Mouse (Mus musculus) hindbrain, embryonic 11.5 days (tissue): ENCODE results near the gene Mdga1. TPM values are rescaled to one million over a fixed set of nuclear protein-coding genes. Genes with fewer than 3 reads are reported as not detected.
A peak's percentile ranks its signal among the peaks of the same experiment; 100 is the strongest.

Experiments used
- ATAC-seq: fragments of 200-750 bp; cut with Nextera tagmentation; 2 replicates; pipeline ENCODE4 v1.8.0; 2017; ENCODE audit warnings: mild to moderate bottlenecking, moderate TSS enrichment, moderate library complexity; ENCODE audit not compliant: low FRiP score
- DNase-seq: peaks from one replicate; pipeline ENCODE4 v3.0.0-alpha.2; 2015; ENCODE audit warnings: low spot score
- H3K27ac ChIP-seq: fragments of 300-500 bp; sonication (generic); 2 replicates; pipeline ENCODE4 v1.5.1; 2014; ENCODE audit warnings: mild to moderate bottlenecking, low read depth, low read length
- H3K27me3 ChIP-seq: fragments of 300-500 bp; sonication (generic); 2 replicates; pipeline ENCODE4 v1.6.1; 2014; ENCODE audit warnings: mild to moderate bottlenecking, low read length, moderate library complexity, mixed read lengths; ENCODE audit not compliant: control insufficient read depth, insufficient read depth
- H3K36me3 ChIP-seq: fragments of 300-500 bp; sonication (generic); 2 replicates; pipeline ENCODE4 v1.6.1; 2014; ENCODE audit warnings: mild to moderate bottlenecking, low read length, moderate library complexity, mixed read lengths; ENCODE audit not compliant: control insufficient read depth, insufficient read depth
- H3K4me1 ChIP-seq: fragments of 300-500 bp; sonication (generic); replicated peaks from 2 replicates; pipeline ENCODE4 v1.6.1; 2014; ENCODE audit warnings: low read length, mixed read lengths; ENCODE audit not compliant: control insufficient read depth, insufficient read depth
- H3K4me2 ChIP-seq: fragments of 300-500 bp; sonication (generic); replicated peaks from 2 replicates; pipeline ENCODE4 v1.6.1; 2014; ENCODE audit warnings: mild to moderate bottlenecking, low read depth, low read length
- H3K4me3 ChIP-seq: fragments of 300-500 bp; sonication (generic); 2 replicates; pipeline ENCODE4 v1.5.1; 2014; ENCODE audit warnings: low read depth, low read length
- H3K9ac ChIP-seq: fragments of 300-500 bp; sonication (generic); 2 replicates; pipeline ENCODE4 v1.6.1; 2014; ENCODE audit warnings: low read depth, low read length
- H3K9me3 ChIP-seq: fragments of 300-500 bp; sonication (generic); 2 replicates; pipeline ENCODE4 v1.6.1; 2016; ENCODE audit warnings: low read length; ENCODE audit not compliant: control insufficient read depth
- WGBS: fragments of 180-500 bp; shearing (Covaris S2); extraction: QIAGEN DNeasy Blood & Tissue Kit; methylation state at CpG from one replicate; pipeline ENCODE4 v1.1.7; 2014; 5-methylcytosine and 5-hydroxymethylcytosine counted together
- polyA plus RNA-seq: library from polyadenylated mRNA; unstranded; fragments of >200 nt; fragmentation: Nextera tagmentation; extraction: Ambion mirVana; gene quantifications from 2 replicates; pipeline ENCODE4 v1.2.1, GENCODE M21; 2014

Gene Mdga1
- polyA plus RNA-seq, 1 experiment from 2014 or later, result 4.6 TPM

DNA sequence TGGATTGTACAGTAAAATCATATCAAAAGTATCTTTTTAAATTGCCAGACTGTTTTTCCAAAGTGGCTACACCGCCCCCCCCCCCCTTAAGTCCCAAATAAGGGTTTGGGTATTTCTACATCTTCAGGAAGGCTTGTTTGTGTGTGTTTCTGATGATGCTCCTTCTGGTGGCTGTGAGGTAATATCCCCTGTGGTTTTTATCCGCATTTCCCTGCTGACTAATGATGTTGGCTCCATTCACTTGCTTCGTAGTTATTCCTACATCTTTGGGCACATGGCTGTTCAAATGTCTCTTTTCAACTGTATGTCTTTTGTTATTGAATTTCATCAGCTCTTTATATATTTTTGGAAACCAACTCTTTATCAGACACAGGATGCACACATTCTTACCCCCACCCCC is 20.2 kb upstream of the Mdga1 start:
- Histone ChIP-seq H3K4me1 (no peaks in the 10 kb centered on the region), H3K36me3 (no peaks in the 10 kb centered on the region), H3K27me3 (no peaks in the 10 kb centered on the region), H3K9me3 (no peaks in the 10 kb centered on the region), H3K4me3 (no peak overlapping the region), H3K27ac (no peak overlapping the region), H3K4me2 (no peak overlapping the region), H3K9ac (no peak overlapping the region)
- no peak for DNase-seq
- WGBS, result 95% methylated on average over 3 of the region's 3 CpGs
- no peak for ATAC-seq

DNA sequence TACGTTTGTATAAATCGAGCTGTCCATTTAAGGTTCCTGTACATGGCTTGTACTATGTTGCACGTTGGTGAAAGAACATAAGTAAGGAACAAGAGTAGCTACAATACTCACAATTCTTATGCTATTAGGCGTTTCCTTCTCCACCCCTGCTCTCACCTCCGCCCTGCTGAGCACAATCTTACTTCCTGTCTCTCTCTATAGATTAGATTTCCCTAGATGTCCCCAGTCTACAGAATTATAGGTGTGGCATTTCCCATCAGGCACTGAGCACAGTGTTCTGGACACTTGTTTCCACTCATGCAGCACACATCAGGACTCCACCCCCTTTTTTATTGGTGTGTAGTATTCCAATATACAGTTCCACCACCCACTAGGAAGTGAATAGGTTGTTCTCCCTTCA is 19.8 kb upstream of the Mdga1 start:
- no peak for DNase-seq
- no peaks in the 10 kb centered on the region for H3K27me3 ChIP-seq
- 89% methylated on average over 5 of the region's 5 CpGs for WGBS

DNA sequence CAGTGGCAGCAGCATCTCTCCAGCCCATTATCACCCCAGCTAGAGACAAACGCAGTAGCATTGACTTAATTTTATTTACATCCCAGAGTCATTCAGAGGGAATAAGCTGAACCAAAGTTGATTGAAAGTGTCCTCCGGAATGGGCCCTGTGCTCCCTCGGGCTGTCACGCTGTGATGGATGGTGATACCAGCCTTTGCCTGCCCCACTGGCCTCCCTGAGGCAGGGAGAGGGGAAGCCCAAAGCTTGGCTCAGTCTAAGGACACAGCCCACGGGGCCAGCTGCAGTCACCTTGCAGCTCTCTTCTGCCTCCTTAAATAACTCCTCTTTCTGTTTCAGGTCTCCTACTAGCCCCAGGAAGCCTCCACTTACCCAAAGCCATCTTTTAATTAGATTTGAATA is 18.3 kb upstream of the Mdga1 start:
- H3K27ac ChIP-seq, result no peak overlapping the region
- no peak overlapping the region for H3K9ac ChIP-seq
- 29% methylated on average over 5 of the region's 5 CpGs for WGBS
- no peaks in the 10 kb centered on the region for H3K36me3 ChIP-seq
- H3K4me2 ChIP-seq, result no peak overlapping the region
- no peaks in the 10 kb centered on the region for H3K27me3 ChIP-seq
- DNase-seq (no peak), ATAC-seq (no peak)
- no peak overlapping the region for H3K4me3 ChIP-seq
- H3K9me3 ChIP-seq, result no peaks in the 10 kb centered on the region
- no peaks in the 10 kb centered on the region for H3K4me1 ChIP-seq

More for the DNA sequence above, 19.8 kb upstream of the Mdga1 start:
- H3K4me2 ChIP-seq, result no peak overlapping the region
- no peak for ATAC-seq
- no peaks in the 10 kb centered on the region for H3K9me3 ChIP-seq
- no peak overlapping the region for H3K27ac ChIP-seq
- H3K4me1 ChIP-seq, result no peaks in the 10 kb centered on the region
- no peak overlapping the region for H3K4me3 ChIP-seq
- H3K36me3 ChIP-seq, result no peaks in the 10 kb centered on the region
- H3K9ac ChIP-seq, result no peak overlapping the region

DNA sequence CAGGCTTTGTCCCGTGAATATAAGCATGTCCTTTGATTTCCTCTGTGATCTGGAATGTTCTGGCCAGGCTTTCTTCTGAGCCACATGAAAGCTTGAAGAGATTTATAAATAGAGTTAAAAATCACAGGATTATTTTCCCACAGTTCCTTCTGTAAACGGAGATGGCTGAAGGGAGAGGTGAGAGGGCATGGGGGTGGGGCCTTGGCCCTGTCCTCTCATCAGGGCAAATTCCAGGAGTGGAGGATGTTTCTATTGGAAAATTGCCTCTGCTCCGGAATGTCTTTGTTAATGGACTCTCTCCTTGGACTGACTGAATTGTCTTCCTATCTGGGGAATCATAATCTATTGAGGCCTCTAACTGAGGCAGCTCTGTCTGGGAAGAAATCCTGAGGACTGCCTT is 15.6 kb upstream of the Mdga1 start:
- 32% methylated on average over 3 of the region's 3 CpGs for WGBS
- H3K4me3 ChIP-seq, result no peak overlapping the region
- DNase-seq, result no peak
- no peak overlapping the region for H3K4me2 ChIP-seq
- no peaks in the 10 kb centered on the region for H3K4me1 ChIP-seq
- no peak overlapping the region for H3K9ac ChIP-seq
- no peaks in the 10 kb centered on the region for H3K36me3 ChIP-seq
- H3K9me3 ChIP-seq, result no peaks in the 10 kb centered on the region
- no peaks in the 10 kb centered on the region for H3K27me3 ChIP-seq
- no peak overlapping the region for H3K27ac ChIP-seq
- ATAC-seq, result no peak

DNA sequence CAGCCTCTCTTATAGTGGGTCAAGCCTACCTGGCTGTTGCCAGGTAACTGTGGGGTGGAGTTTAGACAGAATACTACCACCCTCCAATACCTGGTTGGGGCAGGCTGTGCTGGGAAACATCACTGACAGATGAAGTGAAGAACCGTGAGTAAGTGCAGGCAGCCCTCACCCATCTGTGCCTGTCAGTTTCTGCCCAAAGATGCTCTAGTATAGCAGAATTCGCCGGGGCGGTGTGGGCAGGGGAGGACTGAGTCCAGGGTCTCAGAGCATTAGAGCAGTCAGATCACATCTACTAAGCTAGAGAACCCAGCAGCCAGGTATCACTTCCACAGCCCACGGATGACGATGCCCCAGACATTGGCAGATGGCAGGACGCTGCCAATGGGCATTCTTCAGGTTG is 15.0 kb upstream of the Mdga1 start:
- Histone ChIP-seq H3K9me3 (no peaks in the 10 kb centered on the region), H3K36me3 (no peaks in the 10 kb centered on the region), H3K4me2 (no peak overlapping the region), H3K4me3 (no peak overlapping the region), H3K27ac (no peak overlapping the region), H3K27me3 (no peaks in the 10 kb centered on the region), H3K9ac (no peak overlapping the region), H3K4me1 (no peaks in the 10 kb centered on the region)
- ATAC-seq, result no peak
- WGBS, result 89% methylated on average over 7 of the region's 7 CpGs
- DNase-seq, result no peak

DNA sequence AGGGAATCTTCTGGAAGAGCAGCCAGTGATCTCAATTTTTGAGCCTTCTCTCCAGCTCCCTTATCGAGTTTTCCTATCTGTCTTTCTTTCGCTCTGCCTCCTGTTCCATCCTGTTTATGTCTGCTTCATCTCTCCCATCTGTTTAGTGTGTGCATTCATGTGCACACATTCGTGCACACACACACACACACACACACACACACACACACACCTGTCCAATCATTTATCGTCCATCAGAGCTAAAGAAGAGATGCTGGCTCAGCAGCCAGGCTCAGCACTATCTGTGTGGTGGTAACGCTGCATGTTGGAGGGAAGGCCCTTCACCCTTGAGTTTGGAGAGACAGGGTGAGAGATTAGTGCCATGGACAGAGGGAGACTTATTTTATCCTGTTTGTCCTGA is 13.3 kb upstream of the Mdga1 start:
- Histone ChIP-seq H3K4me2 (no peak overlapping the region), H3K4me1 (no peaks in the 10 kb centered on the region), H3K36me3 (no peaks in the 10 kb centered on the region), H3K9me3 (no peaks in the 10 kb centered on the region), H3K27ac (no peak overlapping the region), H3K27me3 (no peaks in the 10 kb centered on the region), H3K9ac (no peak overlapping the region), H3K4me3 (no peak overlapping the region)
- ATAC-seq, result no peak
- WGBS, result 84% methylated on average over 5 of the region's 5 CpGs
- DNase-seq, result no peak

DNA sequence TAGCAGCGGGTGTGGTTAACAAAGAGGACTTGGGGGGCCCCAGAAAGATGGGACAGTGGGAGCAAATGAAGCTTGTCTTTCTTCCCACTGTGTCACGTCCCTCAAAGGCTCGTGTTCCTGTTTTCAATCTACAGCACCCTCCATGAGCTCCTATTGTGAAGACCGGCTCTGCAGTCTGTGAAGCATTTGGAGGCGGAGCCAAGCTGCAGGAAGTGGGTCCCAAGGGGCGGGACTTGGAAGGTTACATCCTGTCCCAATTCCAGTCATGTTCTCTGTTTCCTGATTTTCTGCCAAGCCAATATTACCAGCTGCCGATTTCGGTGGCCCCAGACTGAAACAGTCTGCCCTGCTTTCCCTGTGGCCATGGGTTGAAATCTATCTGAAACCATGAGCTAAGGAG is 11.7 kb upstream of the Mdga1 start:
- H3K9ac ChIP-seq, result no peak overlapping the region
- no peaks in the 10 kb centered on the region for H3K36me3 ChIP-seq
- H3K4me1 ChIP-seq, result no peaks in the 10 kb centered on the region
- no peak overlapping the region for H3K27ac ChIP-seq
- H3K27me3 ChIP-seq, result no peaks in the 10 kb centered on the region
- no peak overlapping the region for H3K4me3 ChIP-seq
- ATAC-seq, result no peak
- 57% methylated on average over 8 of the region's 8 CpGs for WGBS
- H3K4me2 ChIP-seq, result no peak overlapping the region
- peak; percentile 51 for DNase-seq
- no peaks in the 10 kb centered on the region for H3K9me3 ChIP-seq

DNA sequence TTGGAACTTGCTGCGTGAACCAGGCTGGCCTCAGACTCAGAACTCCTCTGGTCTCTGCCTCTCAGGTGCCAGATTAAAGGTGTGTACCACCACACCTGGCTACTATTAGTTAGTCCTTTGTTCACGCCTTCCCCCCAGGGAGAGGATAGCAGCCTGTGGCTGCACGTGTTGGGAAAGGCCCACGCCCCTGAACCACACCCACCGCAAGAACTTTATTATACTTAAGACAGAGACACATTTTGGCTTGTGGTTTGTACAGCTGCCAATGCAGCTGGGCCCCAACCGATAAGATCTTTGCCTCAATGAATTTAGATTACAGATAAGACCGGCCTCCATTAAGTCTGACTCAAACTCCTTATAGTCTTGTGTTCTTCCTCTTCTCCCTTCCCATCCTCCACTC is 10.0 kb upstream of the Mdga1 start:
- no peak overlapping the region for H3K9ac ChIP-seq
- H3K4me2 ChIP-seq, result no peak overlapping the region
- DNase-seq (no peak), ATAC-seq (no peak)
- H3K36me3 ChIP-seq, result no peaks in the 10 kb centered on the region
- no peaks in the 10 kb centered on the region for H3K9me3 ChIP-seq
- no peak overlapping the region for H3K4me3 ChIP-seq
- WGBS, result 88% methylated on average over 7 of the region's 7 CpGs
- H3K4me1 ChIP-seq, result no peaks in the 10 kb centered on the region
- H3K27me3 ChIP-seq, result no peaks in the 10 kb centered on the region
- H3K27ac ChIP-seq, result no peak overlapping the region

DNA sequence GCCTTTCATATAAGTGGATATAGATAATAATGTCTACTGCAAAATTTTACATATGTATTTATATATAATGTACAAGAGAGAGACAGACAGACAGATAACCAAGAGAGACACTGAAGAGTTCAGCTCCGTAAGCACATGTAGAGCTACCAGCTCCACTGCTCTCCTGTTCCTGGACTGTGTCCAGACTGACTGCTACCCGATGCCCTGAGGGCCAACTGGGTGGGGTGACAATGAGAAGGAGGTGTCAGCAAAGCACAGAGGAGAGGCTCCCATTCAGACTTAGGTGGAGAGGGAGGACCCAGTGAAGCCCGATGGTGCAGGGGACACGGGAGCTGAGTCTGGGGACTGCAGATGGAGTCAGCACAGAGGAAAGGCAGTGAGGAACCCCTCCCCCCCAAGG is 9.1 kb upstream of the Mdga1 start:
- Histone ChIP-seq H3K4me3 (no peak overlapping the region), H3K27me3 (no peaks in the 10 kb centered on the region), H3K27ac (no peak overlapping the region), H3K36me3 (no peaks in the 10 kb centered on the region), H3K4me2 (no peak overlapping the region), H3K9ac (no peak overlapping the region), H3K4me1 (no peaks in the 10 kb centered on the region), H3K9me3 (no peaks in the 10 kb centered on the region)
- ATAC-seq (no peak), DNase-seq (no peak)
- 76% methylated on average over 4 of the region's 4 CpGs for WGBS
